Mouse (Mus musculus) embryonic facial prominence, embryonic 11.5 days (tissue): Measurements from ENCODE around the gene Kat2b. TPM values are rescaled to one million over a fixed set of nuclear protein-coding genes. Genes with fewer than 3 reads are reported as not detected.
"Not testable (repeated sequence)": the region's sequence is repeated elsewhere in the genome, so short reads cannot be mapped to it uniquely, and the experiment has no call there.

Experiments
- ATAC-seq: fragments of 200-750 bp; cut with Nextera tagmentation; replicated peaks from 2 replicates; pipeline ENCODE4 v1.8.0; 2017; ENCODE audit warnings: low read depth; ENCODE audit not compliant: insufficient number of reproducible peaks, low FRiP score, low TSS enrichment
- DNase-seq: peaks from one replicate; pipeline ENCODE4 v3.0.0-alpha.2; 2015; ENCODE audit warnings: low spot score
- H3K27ac ChIP-seq: fragments of 300-500 bp; sonication (generic); replicated peaks from 2 replicates; pipeline ENCODE4 v1.5.1; 2014; ENCODE audit warnings: mild to moderate bottlenecking, low read depth, low read length, control low read depth
- H3K27me3 ChIP-seq: fragments of 300-500 bp; sonication (generic); 2 replicates; pipeline ENCODE4 v1.6.1; 2014; ENCODE audit warnings: mild to moderate bottlenecking, low read length, moderate library complexity, mixed read lengths; ENCODE audit not compliant: control insufficient read depth, insufficient read depth
- H3K36me3 ChIP-seq: fragments of 300-500 bp; sonication (generic); replicated peaks from 2 replicates; pipeline ENCODE4 v1.6.1; 2014; ENCODE audit warnings: low read depth, mild to moderate bottlenecking, low read length, moderate library complexity, mixed read lengths; ENCODE audit not compliant: control insufficient read depth, insufficient read depth
- H3K4me1 ChIP-seq: fragments of 300-500 bp; sonication (generic); 2 replicates; pipeline ENCODE4 v1.6.1; 2014; ENCODE audit warnings: low read length, mixed read lengths; ENCODE audit not compliant: control insufficient read depth, insufficient read depth
- H3K4me2 ChIP-seq: fragments of 300-500 bp; sonication (generic); 2 replicates; pipeline ENCODE4 v1.6.1; 2014; ENCODE audit warnings: low read depth, mild to moderate bottlenecking, control low read depth, low read length, moderate library complexity
- H3K4me3 ChIP-seq: fragments of 300-500 bp; sonication (generic); 2 replicates; pipeline ENCODE4 v1.5.1; 2014; ENCODE audit warnings: low read depth, low read length, control low read depth
- H3K9ac ChIP-seq: fragments of 300-500 bp; sonication (generic); replicated peaks from 2 replicates; pipeline ENCODE4 v1.6.1; 2014; ENCODE audit warnings: mild to moderate bottlenecking, control low read depth, low read length
- H3K9me3 ChIP-seq: fragments of 300-500 bp; sonication (generic); replicated peaks from 2 replicates; pipeline ENCODE4 v1.6.1; 2016; ENCODE audit warnings: mild to moderate bottlenecking, low read length, inconsistent platforms, mixed read lengths; ENCODE audit not compliant: control insufficient read depth
- WGBS: fragments of 180-500 bp; shearing (Covaris S2); extraction: QIAGEN DNeasy Blood & Tissue Kit; methylation state at CpG from one replicate; pipeline ENCODE4 v1.1.7; 2014; 5-methylcytosine and 5-hydroxymethylcytosine counted together
- polyA plus RNA-seq: library from polyadenylated mRNA; unstranded; fragments of >200 nt; fragmentation: Nextera tagmentation; extraction: Ambion mirVana; gene quantifications from 2 replicates; pipeline ENCODE4 v1.2.1, GENCODE M21; 2014

Gene Kat2b
- polyA plus RNA-seq, 1 experiment from 2014 or later, result 3.9 TPM

DNA sequence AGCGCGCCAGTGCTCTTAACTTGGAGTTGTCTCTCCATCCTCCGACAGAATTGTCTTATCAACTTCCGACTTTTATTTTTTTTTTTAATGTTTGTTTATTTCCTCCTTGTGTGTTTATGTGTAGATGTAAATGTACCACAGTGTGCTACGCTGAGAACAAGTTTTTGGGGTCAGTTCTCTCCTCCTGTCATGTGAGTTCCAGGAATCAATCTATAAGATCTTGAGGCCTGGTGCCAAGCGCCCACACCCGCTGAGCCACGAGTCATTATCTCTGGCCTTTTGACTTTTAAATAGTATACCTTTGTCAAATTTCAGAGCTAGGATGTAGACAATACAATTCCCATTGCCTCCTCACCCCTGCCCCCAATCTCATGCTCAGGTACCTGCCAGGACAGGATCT, 28.9 kb downstream of the Kat2b start:
- 87% methylated on average over 8 of the region's 8 CpGs for WGBS

DNA sequence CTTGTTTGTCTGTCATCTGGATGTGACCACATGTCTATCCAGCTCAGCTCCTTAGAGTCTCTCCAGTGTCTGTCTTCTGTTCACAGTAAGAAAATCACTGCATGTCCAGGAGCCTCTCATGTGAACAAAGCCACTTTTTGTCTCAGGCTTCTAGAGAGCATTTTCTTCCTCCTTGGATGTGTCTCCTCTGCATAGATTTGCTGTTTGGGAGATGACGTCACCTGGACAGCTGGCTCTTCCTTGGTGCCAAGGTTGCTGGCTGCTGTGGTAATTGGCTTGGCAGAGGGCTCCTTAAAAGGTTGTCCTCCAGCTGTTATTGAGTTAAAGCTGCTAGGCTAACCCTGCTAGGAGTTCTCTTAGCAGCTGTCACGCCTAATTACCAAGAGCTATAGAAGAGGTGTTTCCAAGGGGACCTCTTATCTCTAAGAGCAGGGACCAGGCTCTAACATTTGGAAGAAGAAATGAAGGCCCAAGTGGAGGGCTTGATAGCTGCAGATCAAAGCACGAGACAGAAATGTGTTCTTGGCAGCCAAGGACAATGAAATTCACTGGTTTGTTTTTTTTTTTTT, 29.7 kb downstream of the Kat2b start:
- 33% methylated on average over 3 of the region's 3 CpGs for WGBS
- H3K36me3 ChIP-seq, result no peaks in the 10 kb centered on the region
- no peak overlapping the region for H3K4me3 ChIP-seq
- H3K9ac ChIP-seq, result no peak overlapping the region
- H3K27me3 ChIP-seq, result no peaks in the 10 kb centered on the region
- no peak overlapping the region for H3K27ac ChIP-seq
- DNase-seq (peak; percentile 19), ATAC-seq (no peak)
- H3K9me3 ChIP-seq, result no peaks in the 10 kb centered on the region
- H3K4me2 ChIP-seq, result no peak overlapping the region
- H3K4me1 ChIP-seq, result no peaks in the 10 kb centered on the region

More for the DNA sequence above, 28.9 kb downstream of the Kat2b start:
- H3K4me3 ChIP-seq, result no peak overlapping the region
- no peaks in the 10 kb centered on the region for H3K27me3 ChIP-seq
- no peaks in the 10 kb centered on the region for H3K9me3 ChIP-seq
- H3K9ac ChIP-seq, result no peak overlapping the region
- H3K27ac ChIP-seq, result no peak overlapping the region
- H3K4me1 ChIP-seq, result no peaks in the 10 kb centered on the region
- no peaks in the 10 kb centered on the region for H3K36me3 ChIP-seq
- no peak overlapping the region for H3K4me2 ChIP-seq
- no peak for DNase-seq
- no peak for ATAC-seq

DNA sequence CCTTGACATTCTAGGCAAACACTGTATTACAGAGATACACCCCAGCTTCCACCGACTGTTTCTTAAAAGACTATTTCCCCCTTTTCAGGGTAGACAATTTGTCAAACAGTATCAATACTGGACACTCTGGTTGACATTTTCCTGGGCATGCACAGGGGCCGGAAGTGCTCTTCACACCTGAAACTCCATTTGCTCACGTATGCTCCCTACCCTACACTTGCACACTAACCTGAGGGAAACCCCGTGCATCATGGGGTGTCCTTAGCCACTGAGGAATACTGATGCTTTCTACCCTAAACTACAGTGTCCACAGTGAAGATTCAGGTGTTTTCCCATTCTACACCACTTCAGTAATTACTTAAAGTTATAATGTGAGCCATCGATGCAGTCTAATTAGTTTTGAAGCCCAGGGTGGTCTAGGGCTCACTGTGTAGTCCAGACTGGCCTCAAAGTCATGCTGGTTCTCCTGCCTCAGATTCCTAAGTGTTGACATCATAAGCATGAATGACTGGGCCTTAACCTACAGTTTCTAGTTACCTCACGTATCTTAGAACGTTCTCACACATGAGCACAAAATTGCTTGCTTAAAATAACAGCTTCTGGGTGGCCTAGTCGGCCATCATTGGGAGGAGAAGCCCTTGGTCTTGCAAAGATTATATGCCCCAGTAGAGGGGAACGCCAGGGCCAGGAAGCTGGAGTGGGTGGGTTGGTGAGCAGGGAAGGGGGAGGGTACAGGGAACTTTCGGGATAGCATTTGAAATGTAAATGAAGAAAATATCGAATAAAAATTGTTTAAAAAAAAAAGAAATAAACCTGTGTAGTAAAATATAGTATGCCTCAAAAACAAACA, 30.5 kb downstream of the Kat2b start:
- H3K4me3 ChIP-seq, result no peak overlapping the region
- no peak for DNase-seq
- no peak overlapping the region for H3K4me2 ChIP-seq
- H3K27ac ChIP-seq, result no peak overlapping the region
- no peak overlapping the region for H3K9ac ChIP-seq
- no peaks in the 10 kb centered on the region for H3K9me3 ChIP-seq
- ATAC-seq, result no peak
- 79% methylated on average over 11 of the region's 11 CpGs for WGBS
- H3K27me3 ChIP-seq, result no peaks in the 10 kb centered on the region
- no peaks in the 10 kb centered on the region for H3K36me3 ChIP-seq
- H3K4me1 ChIP-seq, result no peaks in the 10 kb centered on the region

DNA sequence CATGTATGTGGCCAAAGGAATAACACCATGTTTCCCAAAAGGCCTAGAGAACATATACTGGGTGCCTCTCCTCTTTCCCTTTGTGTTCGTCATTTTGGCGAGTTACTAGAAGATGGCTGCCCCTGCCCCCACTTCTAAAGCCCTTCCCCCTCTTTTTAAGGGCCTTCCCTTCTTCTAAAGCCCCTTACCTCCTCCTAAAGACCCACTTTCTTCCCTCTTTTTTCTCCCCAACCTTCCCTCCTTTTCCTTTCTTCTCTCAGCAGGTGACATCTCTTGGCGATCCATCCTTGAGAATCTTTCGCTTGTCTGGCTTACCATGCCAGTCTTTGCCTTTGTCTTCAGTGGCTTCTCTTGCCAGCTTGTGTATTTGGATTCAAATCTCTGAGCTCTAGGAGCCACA, 31.9 kb downstream of the Kat2b start:
- Histone ChIP-seq H3K4me2 (no peak overlapping the region), H3K4me3 (no peak overlapping the region), H3K36me3 (no peaks in the 10 kb centered on the region), H3K4me1 (no peaks in the 10 kb centered on the region), H3K9ac (no peak overlapping the region), H3K9me3 (no peaks in the 10 kb centered on the region), H3K27ac (no peak overlapping the region), H3K27me3 (no peaks in the 10 kb centered on the region)
- 92% methylated on average over 4 of the region's 4 CpGs for WGBS
- no peak for DNase-seq
- ATAC-seq, result no peak

DNA sequence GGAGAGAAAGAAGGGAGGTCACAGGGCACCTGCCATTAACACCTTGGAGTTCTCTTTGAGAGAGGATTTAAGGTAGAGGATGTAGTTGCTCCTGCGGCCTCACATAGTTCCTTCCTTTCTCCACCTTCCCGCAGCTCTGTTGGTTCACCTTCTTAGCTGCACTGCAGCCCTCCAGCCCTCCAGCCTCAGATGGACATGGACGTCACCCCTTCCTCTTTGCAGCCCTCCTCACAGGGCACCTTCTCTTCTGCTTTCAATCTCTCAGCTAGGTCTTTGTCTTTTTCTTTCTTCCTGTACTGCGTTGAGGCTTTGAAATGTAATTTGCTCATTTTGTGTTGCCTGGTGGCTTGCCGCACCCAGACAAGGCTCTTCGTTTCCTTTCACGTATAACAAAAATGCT, 36.6 kb downstream of the Kat2b start:
- no CpG with 5 or more reads among the region's 7 CpGs for WGBS
- DNase-seq, H3K9me3 ChIP-seq, H3K27ac ChIP-seq, H3K9ac ChIP-seq, H3K27me3 ChIP-seq, H3K36me3 ChIP-seq, ATAC-seq, H3K4me2 ChIP-seq, H3K4me3 ChIP-seq, H3K4me1 ChIP-seq: not testable (repeated sequence)

DNA sequence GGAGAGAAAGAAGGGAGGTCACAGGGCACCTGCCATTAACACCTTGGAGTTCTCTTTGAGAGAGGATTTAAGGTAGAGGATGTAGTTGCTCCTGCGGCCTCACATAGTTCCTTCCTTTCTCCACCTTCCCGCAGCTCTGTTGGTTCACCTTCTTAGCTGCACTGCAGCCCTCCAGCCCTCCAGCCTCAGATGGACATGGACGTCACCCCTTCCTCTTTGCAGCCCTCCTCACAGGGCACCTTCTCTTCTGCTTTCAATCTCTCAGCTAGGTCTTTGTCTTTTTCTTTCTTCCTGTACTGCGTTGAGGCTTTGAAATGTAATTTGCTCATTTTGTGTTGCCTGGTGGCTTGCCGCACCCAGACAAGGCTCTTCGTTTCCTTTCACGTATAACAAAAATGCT, 39.4 kb downstream of the Kat2b start:
- not testable (repeated sequence) for ATAC-seq, H3K4me2 ChIP-seq, H3K9ac ChIP-seq, H3K27me3 ChIP-seq, H3K4me1 ChIP-seq, H3K27ac ChIP-seq, H3K4me3 ChIP-seq, H3K36me3 ChIP-seq, DNase-seq, H3K9me3 ChIP-seq
- no CpG with 5 or more reads among the region's 7 CpGs for WGBS

DNA sequence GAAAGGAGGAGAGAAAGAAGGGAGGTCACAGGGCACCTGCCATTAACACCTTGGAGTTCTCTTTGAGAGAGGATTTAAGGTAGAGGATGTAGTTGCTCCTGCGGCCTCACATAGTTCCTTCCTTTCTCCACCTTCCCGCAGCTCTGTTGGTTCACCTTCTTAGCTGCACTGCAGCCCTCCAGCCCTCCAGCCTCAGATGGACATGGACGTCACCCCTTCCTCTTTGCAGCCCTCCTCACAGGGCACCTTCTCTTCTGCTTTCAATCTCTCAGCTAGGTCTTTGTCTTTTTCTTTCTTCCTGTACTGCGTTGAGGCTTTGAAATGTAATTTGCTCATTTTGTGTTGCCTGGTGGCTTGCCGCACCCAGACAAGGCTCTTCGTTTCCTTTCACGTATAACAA, 42.3 kb downstream of the Kat2b start:
- WGBS, result no CpG with 5 or more reads among the region's 7 CpGs
- not testable (repeated sequence) for H3K4me2 ChIP-seq, H3K9ac ChIP-seq, H3K27me3 ChIP-seq, H3K27ac ChIP-seq, H3K4me3 ChIP-seq, H3K4me1 ChIP-seq, ATAC-seq, H3K9me3 ChIP-seq, DNase-seq, H3K36me3 ChIP-seq

DNA sequence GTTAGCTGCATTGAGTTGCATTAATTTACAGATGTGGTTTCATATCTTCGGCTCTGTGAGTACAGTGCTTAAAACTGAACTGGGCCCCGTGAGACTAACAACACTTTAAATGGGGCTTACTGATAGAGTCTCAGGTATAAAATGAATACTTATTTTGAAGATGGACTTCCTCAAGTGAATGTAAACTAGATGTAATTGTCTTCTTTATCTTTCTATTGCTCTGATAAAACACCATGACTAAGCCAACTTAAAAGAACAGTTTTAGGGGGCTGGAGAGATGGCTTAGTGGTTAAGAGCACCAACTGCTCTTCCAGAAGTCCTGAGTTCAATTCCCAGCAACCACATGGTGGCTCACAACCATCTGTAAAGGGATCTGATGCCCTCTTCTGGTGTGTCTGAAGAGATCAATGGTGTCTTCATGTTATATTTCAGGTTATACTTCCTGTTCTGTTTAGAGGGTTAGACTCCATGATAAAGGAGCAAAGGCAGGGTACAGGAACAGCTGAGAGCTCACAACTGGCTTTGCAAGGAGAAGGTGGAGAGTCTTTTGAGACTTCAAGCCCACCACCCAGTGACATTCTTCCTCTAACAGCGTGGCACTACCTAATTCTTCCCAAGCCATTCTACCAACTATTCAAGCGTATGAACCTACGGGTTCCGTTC, 50.8 kb downstream of the Kat2b start:
- Histone ChIP-seq H3K27me3 (no peaks in the 10 kb centered on the region), H3K36me3 (no peaks in the 10 kb centered on the region), H3K4me2 (no peak overlapping the region), H3K4me1 (no peaks in the 10 kb centered on the region), H3K4me3 (no peak overlapping the region), H3K9ac (no peak overlapping the region), H3K27ac (no peak overlapping the region), H3K9me3 (no peaks in the 10 kb centered on the region)
- ATAC-seq (no peak), DNase-seq (no peak)
- 90% methylated on average over 6 of the region's 6 CpGs for WGBS
